In genomic region chr6:120230441-120230840, GRCm38 (mm10) we compare ENCODE assay signal across 14 mouse cellular contexts.
DNase-seq lines count a peak whose midpoint lies in the region.
"Had no signal": no experiment of that assay in that cellular context is flagged by ENCODE, and none has a peak within 500 bp of the region (broad histone marks: within the 10 kb centered on the region; RNA-seq: fewer than 3 reads in every experiment).

No protein-coding gene starts in this region.

- peak; percentile 46 for DNase-seq in ES-CJ7 (ENCODE audit: low read depth, low spot score)
- DNase-seq in ZHBTc4 (ENCODE audit: low read depth, low spot score) = peak; percentile 52
- DNase-seq in spleen, postnatal 4 days (ENCODE audit: low spot score in 2 of 2) = no peak
- no peak for DNase-seq in urinary bladder, postnatal 10 days (ENCODE audit: low spot score)
- DNase-seq in thymus, postnatal 0 days (ENCODE audit: low spot score) = no peak
- DNase-seq: adrenal gland, adult 2 months; adrenal gland, postnatal 10 days; adrenal gland, postnatal 25 days; cerebellum, adult 11-12 months; cerebellum, adult 2 months; cerebellum, adult 9-10 months; cerebellum, postnatal 10 days; cerebellum, postnatal 25 days; forebrain, postnatal 0 days had no signal

Comparison
In these comparisons a context has a peak if more than half of its experiments do, and no peak if none do; other contexts are left out.
1. DNase-seq: peak in ES-CJ7 (single experiment) and ZHBTc4 (single experiment); none in spleen, postnatal 4 days (0 of 2), urinary bladder, postnatal 10 days (single experiment) and thymus, postnatal 0 days (single experiment).